Mouse (Mus musculus): ENCODE measurements at regions not wholly inside any gene's neighbourhood (a gene's known extent, or its start where the extent isn't known, plus 50 kb on each side); places are given as distances from the start of the nearest gene placed in this dataset.

DNA sequence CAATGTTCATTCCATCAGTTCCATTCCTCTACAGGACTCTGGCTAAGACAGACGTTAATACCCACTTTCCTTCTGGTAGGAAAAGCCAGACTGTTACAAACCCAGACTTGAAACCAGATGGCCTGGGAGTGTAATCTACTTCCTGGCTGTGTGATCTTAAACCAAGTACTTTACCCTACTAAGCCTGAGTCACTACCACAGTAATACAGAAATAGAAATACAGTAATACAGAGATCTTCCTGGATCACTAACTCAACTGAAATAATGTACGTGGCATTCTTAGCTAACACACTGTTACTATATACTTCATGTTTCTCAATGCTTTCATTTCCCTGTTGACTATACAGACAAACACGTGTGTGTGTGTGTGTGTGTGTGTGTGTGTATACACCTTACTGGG lies 82.4 kb upstream of the Mgme1 start:
- POLR2A ChIA-PET, result interaction anchor here in 1 of 4 experiments (0.6 kb wide), 2 partner anchors 54 to 57 kb away, joined by 3 to 4 read pairs; no protein-coding TSS in a partner anchor
- CTCF ChIA-PET, result interaction anchor here in 1 of 4 experiments (1.1 to 3.4 kb wide), 2 partner anchors 9 to 23 kb away, joined by 4 to 15 read pairs; no protein-coding TSS in a partner anchor

DNA sequence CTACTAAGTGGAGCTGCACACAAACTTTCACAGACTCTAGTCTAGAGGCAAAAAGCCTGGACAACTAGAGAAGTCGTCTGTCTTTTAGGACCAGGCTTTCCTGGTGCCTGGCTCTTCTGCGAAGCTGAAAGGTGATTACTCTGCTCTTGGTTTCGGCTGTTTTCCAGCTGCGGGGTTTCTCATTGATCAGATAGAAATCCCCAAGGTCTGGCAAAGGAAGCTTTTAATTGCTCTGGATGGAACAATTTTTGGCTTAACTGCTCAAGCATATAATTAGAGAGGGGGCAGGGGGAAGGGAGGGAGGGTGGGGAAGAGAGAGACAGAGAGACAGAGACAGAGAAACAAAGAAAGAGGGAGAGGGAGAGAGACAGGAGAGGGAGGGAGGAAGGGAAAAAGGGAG lies 82.0 kb upstream of the Mgme1 start:
- CTCF ChIA-PET, result interaction anchor here in 1 of 4 experiments (1.1 to 3.4 kb wide), 2 partner anchors 9 to 24 kb away, joined by 4 to 15 read pairs; no protein-coding TSS in a partner anchor
- POLR2A ChIA-PET, result interaction anchor here in 3 of 4 experiments (0.6 to 1.6 kb wide), 4 partner anchors 54 to 261 kb away, joined by 3 to 5 read pairs (median 4); partner anchors contain the start of gene Rrbp1 (in 1 of the 3)

DNA sequence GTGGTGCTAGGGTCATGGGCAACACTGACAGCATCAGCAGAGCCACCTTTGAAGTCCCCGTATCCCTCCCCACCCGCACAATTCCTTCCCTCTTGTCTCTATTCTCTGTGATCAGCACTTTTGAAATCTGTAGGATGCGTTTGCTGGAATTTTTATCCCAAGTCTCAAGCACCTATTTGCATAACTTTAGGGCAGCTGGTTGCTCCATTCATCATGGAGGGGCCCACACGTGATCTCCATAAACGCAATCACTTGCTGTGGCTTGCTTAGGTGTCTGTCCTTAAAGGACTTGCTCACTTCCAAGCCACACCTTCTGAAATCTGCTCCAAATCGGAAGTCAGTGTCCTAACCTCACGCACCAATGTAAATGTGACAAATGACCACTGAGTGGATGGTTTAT lies 80.7 kb upstream of the Mgme1 start:
- CTCF ChIA-PET, result no interaction called here
- POLR2A ChIA-PET, result interaction anchor here in 2 of 4 experiments (0.8 to 1.6 kb wide), 4 partner anchors 10 to 178 kb away, joined by 3 to 5 read pairs (median 4); partner anchors contain the start of gene Rrbp1 (in 1 of the 2)

DNA sequence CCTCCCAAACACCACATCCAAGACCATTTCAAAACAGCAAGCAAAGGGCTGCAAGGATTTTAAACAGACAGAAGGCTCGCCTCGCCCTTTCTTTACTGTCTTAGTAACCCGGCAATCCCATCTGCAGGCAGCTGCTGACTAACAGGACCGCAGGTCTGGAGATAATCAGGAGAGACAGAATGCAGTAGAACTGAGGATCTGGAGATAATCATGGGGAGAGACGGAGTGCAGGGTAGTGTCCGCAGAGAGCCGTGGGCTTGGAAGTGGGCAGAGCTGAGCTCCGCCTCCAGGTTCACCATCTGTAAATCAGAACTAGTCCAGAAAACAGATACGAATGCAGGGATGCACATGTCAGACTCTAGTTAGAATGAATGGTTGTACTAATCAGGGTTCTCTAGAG lies 79.4 kb upstream of the Mgme1 start:
- ChIA-PET CTCF (no interaction called here), POLR2A (no interaction called here)

DNA sequence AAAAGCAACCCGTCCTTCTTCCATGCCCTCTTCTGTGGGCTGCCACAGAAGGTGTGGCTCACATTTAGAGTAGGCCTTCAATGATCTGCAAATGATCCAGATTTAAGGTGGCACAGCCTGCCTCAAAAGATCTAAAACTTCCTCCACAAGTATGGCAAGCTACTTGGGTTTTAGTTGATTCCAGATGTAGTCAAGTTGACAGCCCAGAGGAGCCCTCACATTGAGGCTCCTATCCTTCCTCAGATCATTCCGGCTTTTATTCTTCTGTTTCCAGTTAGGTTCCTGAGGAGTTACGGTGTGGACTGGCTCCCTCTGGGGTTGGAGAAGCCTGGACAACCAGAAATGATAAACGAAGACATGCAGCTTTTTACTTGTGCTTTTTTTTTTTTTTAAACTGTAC lies 78.8 kb upstream of the Mgme1 start:
- POLR2A ChIA-PET, result interaction anchor here in 1 of 4 experiments (0.7 kb wide), 1 partner anchor 642 kb away, joined by 5 read pairs; no protein-coding TSS in a partner anchor
- CTCF ChIA-PET, result interaction anchor here in 1 of 4 experiments (0.6 to 0.7 kb wide), 2 partner anchors 8 to 455 kb away, joined by 4 to 5 read pairs; no protein-coding TSS in a partner anchor

DNA sequence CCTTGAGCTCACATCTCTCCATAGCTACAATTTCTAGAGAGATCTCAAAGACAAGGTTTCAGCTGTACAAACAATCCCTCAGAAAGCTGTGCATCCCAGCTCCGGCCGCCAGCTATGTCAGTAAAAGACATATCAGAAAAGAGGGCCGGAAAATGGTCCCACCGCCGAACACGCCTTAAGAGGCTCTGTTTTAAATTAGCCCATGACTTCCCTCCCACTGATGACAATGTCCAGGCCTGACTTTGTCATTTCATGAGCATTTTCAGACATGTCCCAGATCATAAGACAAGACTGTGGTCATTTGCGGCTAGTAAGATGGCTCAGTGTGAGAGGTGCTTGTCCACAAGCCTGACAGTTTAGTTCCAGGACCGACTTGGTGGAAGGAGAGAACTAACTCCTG lies 78.0 kb upstream of the Mgme1 start:
- POLR2A ChIA-PET, result no interaction called here
- CTCF ChIA-PET, result interaction anchor here in 1 of 4 experiments (0.5 kb wide), 1 partner anchor 51 kb away, joined by 3 read pairs; no protein-coding TSS in a partner anchor

DNA sequence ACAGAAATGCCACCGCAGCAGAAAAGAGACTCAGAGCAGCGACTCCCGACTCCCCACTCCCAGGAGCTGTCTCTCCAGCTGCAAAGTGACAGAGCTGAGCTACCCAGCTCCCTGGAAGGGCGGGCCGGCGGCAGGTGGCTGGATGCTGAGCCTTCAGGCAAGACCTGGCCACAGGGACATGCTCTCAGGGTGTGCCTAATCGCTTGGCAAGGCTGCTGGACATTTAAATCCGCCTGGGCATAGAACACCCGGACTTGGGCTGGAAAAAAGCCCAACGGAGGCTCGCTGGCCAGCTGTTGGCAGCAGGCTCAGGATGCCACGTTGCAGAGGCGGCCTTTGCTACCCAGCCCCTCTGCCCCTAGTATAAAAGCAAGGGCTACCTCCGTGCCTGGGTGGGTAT lies 74.6 kb upstream of the Mgme1 start:
- CTCF ChIA-PET, result interaction anchor here in 2 of 4 experiments (1.0 to 1.6 kb wide), 4 partner anchors 21 to 215 kb away, joined by 3 to 6 read pairs (median 3); partner anchors contain the start of gene Rrbp1 (in 1 of the 2)
- POLR2A ChIA-PET, result interaction anchor here in 2 of 4 experiments (0.8 to 2.8 kb wide), 14 partner anchors 9 to 280 kb away, joined by 3 to 19 read pairs (median 4); partner anchors contain the start of genes Dstn (in 1 of the 2) and Rrbp1 (in 1 of the 2)

DNA sequence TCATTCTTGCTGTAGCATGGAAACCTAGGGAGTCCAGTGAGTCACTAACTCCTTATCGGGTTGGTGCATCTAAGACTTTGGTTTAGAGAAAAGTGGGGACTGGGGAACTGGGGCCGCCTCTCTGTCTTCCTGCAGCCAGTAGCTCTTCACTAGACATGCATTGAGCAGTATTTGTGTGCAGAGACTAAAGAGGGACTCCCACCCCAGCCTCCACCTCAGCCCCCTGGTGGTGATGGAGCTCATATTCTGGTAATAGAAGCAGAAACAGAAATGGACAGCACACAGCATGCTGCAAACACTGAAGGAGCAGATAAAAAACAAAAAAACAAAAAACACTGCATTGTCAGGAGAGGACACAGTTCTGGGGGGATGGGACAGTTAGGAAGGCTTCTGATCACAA lies 73.3 kb upstream of the Mgme1 start:
- CTCF ChIA-PET, result interaction anchor here in 3 of 4 experiments (0.6 to 2.4 kb wide), 14 partner anchors 10 to 252 kb away, joined by 3 to 15 read pairs (median 3); partner anchors contain the start of gene Rrbp1 (in 1 of the 3)
- POLR2A ChIA-PET, result interaction anchor here in 2 of 4 experiments (0.6 to 1.9 kb wide), 8 partner anchors 10 to 283 kb away, joined by 3 to 7 read pairs (median 4); partner anchors contain the start of gene Rrbp1 (in 1 of the 2)

DNA sequence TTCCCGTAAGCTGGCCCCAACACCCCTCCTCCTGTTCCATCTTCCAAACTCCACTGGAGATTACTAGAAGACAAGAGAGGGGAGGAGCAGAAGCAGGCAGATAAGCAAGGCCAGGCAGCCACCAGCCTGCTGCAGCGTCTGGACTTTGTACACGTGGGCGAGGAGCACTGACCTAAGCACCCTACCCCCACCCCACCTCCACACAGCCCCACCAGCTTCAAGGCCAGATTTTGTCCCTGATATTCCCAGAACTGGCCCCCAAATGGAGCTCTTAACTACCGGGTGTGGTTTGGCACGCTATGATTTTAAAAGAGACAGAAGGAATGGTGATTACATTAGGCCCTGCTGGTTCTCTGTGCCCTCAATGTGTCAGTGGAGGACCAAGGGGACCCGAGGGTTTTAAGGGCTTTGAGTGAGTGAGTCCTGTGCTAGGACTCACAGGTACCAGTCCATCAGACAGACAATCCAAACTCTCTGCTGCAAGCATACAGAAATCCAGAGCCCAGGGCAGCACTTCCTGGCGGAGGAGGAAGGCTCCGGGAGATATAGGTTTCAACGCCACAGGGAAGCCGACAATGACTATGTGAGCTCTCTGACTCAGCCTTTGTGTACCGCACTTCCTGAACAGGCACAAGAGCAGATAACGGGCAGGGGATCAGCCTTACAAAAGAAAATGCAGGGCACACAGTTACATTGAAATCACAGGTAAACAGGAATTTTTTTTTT lies 72.0 kb upstream of the Mgme1 start:
- CTCF ChIA-PET, result interaction anchor here (0.6 to 2.4 kb wide), 10 partner anchors 11 to 700 kb away, joined by 3 to 15 read pairs (median 4); no protein-coding TSS in a partner anchor
- POLR2A ChIA-PET, result interaction anchor here (0.6 to 2.5 kb wide), 25 partner anchors 9 to 367 kb away, joined by 3 to 9 read pairs (median 3); partner anchors contain the start of gene Rrbp1 (in 1 of the 4)

Data from embryonic stem cell, embryonic (primary cell).